Mouse (Mus musculus) midbrain, embryonic 12.5 days (tissue): ENCODE data around the gene Pld4. TPM values are rescaled to one million over a fixed set of nuclear protein-coding genes. Genes with fewer than 3 reads are reported as not detected.

Source experiments
- ATAC-seq: fragments of 200-750 bp; cut with Nextera tagmentation; 2 replicates; pipeline ENCODE4 v1.8.0; 2017; ENCODE audit warnings: low read depth, moderate TSS enrichment, moderate library complexity; ENCODE audit not compliant: low FRiP score
- H3K27ac ChIP-seq: fragments of 300-500 bp; sonication (generic); replicated peaks from 2 replicates; pipeline ENCODE4 v1.5.1; 2016; ENCODE audit warnings: mild to moderate bottlenecking
- H3K27me3 ChIP-seq: fragments of 300-500 bp; sonication (generic); 2 replicates; pipeline ENCODE4 v1.6.1; 2016; ENCODE audit warnings: mild to moderate bottlenecking
- H3K36me3 ChIP-seq: fragments of 300-500 bp; sonication (generic); 2 replicates; pipeline ENCODE4 v1.6.1; 2016
- H3K4me1 ChIP-seq: fragments of 300-500 bp; sonication (generic); 2 replicates; pipeline ENCODE4 v1.6.1; 2016
- H3K4me2 ChIP-seq: fragments of 300-500 bp; sonication (generic); replicated peaks from 2 replicates; pipeline ENCODE4 v1.6.1; 2016; ENCODE audit warnings: mild to moderate bottlenecking, moderate library complexity
- H3K4me3 ChIP-seq: fragments of 300-500 bp; sonication (generic); 2 replicates; pipeline ENCODE4 v1.5.1; 2016; ENCODE audit warnings: mild to moderate bottlenecking
- H3K9ac ChIP-seq: fragments of 300-500 bp; sonication (generic); replicated peaks from 2 replicates; pipeline ENCODE4 v1.6.1; 2016; ENCODE audit warnings: mild to moderate bottlenecking, moderate library complexity
- H3K9me3 ChIP-seq: fragments of 300-500 bp; sonication (generic); 2 replicates; pipeline ENCODE4 v1.6.1; 2016; ENCODE audit warnings: mild to moderate bottlenecking
- WGBS: fragments of 180-500 bp; shearing (Covaris S2); methylation state at CpG from one replicate; pipeline ENCODE4 v1.1.7; 2016; 5-methylcytosine and 5-hydroxymethylcytosine counted together
- polyA plus RNA-seq: library from polyadenylated mRNA; unstranded; fragments of >200 nt; fragmentation: Nextera tagmentation; extraction: Ambion mirVana; gene quantifications from 2 replicates; pipeline ENCODE4 v1.2.1, GENCODE M21; 2016

Gene Pld4
- polyA plus RNA-seq, 1 experiment from 2014 or later: 6.7 TPM

DNA sequence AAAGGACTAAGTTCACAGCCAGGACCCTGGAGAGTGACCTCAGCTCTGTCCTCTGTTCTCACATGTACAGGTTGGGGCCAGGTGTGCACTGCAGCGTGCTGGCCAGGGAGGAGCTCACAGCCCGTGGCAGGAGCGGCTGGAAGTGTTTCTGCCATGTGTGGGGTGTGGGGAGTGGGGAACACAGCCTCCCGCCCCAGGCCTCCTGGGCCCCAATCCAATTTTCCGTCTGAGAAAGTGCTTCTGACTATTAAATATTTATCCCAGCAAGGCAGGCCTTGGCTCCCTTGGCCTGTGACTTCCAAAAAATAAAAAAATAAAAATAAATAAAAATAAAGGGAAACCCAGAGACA lies 37.9 kb downstream of the Pld4 start:
- ATAC-seq: no peak
- H3K27ac ChIP-seq: no peak overlapping the region
- peaks cover 21% of the 10 kb centered on the region for H3K4me1 ChIP-seq
- no peak overlapping the region for H3K4me3 ChIP-seq
- H3K27me3 ChIP-seq: peaks cover 64% of the 10 kb centered on the region
- 52% methylated on average over 5 of the region's 5 CpGs for WGBS
- no peaks in the 10 kb centered on the region for H3K9me3 ChIP-seq
- H3K9ac ChIP-seq: no peak overlapping the region
- no peak overlapping the region for H3K4me2 ChIP-seq
- H3K36me3 ChIP-seq: no peaks in the 10 kb centered on the region

DNA sequence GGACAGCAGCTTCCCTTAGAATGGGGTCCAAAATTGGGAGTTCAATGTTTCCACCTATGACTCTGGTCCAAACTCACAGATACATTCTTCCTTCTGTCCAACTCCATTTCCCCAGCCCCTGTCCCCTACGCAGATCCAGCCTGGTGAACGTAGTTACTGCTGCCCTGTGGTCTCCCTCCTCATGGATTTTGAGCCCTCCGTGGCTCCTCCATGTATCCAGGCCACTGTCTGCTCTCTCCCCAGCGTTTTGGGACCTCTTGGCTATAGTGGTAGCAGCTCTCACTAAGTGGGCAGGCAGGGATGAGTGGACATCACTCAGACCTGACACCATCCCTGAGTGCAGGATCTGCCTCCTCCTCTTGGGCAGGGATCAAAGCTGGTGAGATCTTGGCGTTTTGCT lies 38.3 kb downstream of the Pld4 start:
- Histone ChIP-seq H3K27ac (no peak overlapping the region), H3K4me1 (peaks cover 21% of the 10 kb centered on the region), H3K9ac (no peak overlapping the region), H3K36me3 (no peaks in the 10 kb centered on the region), H3K9me3 (no peaks in the 10 kb centered on the region), H3K4me2 (no peak overlapping the region), H3K4me3 (no peak overlapping the region), H3K27me3 (peaks cover 68% of the 10 kb centered on the region)
- no peak for ATAC-seq
- WGBS: 75% methylated on average over 5 of the region's 5 CpGs

GRCm38 (mm10) chr12:112799237-112799970 lies 38.9 kb downstream of the Pld4 start:
- H3K9ac ChIP-seq: no peak overlapping the region
- no peak overlapping the region for H3K4me3 ChIP-seq
- no peaks in the 10 kb centered on the region for H3K9me3 ChIP-seq
- WGBS: 86% methylated on average over 10 of the region's 10 CpGs
- H3K36me3 ChIP-seq: no peaks in the 10 kb centered on the region
- ATAC-seq: no peak
- peaks cover 73% of the 10 kb centered on the region for H3K27me3 ChIP-seq
- peaks cover 21% of the 10 kb centered on the region for H3K4me1 ChIP-seq
- no peak overlapping the region for H3K27ac ChIP-seq
- no peak overlapping the region for H3K4me2 ChIP-seq

GRCm38 (mm10) chr12:112800476-112800875 lies 40.0 kb downstream of the Pld4 start:
- Histone ChIP-seq H3K4me3 (no peak overlapping the region), H3K4me1 (peaks cover 21% of the 10 kb centered on the region), H3K9ac (no peak overlapping the region), H3K4me2 (no peak overlapping the region), H3K36me3 (no peaks in the 10 kb centered on the region), H3K27ac (no peak overlapping the region), H3K9me3 (no peaks in the 10 kb centered on the region), H3K27me3 (peaks cover 74% of the 10 kb centered on the region)
- ATAC-seq: peak; percentile 39; the same call in 1 of the 2 replicates
- 12% methylated on average over 4 of the region's 4 CpGs for WGBS

GRCm38 (mm10) chr12:112801864-112802846 lies 41.7 kb downstream of the Pld4 start, which contains the start of gene Ahnak2:
Gene Ahnak2 (minus strand): TSS chr12:112802657.
- no peaks in the 10 kb centered on the region for H3K36me3 ChIP-seq
- H3K27me3 ChIP-seq: peaks cover 78% of the 10 kb centered on the region
- WGBS: 6% methylated on average over 54 of the region's 69 CpGs
- peak; percentile 81 for ATAC-seq
- H3K4me3 ChIP-seq: peak within 1 kb of the TSS; percentile 62
- H3K9me3 ChIP-seq: no peaks in the 10 kb centered on the region
- peak within 1 kb of the TSS; percentile 100 for H3K4me2 ChIP-seq
- peak within 1 kb of the TSS; percentile 71 for H3K9ac ChIP-seq
- H3K4me1 ChIP-seq: peaks cover 18% of the 10 kb centered on the region
- no peak within 1 kb of the TSS for H3K27ac ChIP-seq

DNA sequence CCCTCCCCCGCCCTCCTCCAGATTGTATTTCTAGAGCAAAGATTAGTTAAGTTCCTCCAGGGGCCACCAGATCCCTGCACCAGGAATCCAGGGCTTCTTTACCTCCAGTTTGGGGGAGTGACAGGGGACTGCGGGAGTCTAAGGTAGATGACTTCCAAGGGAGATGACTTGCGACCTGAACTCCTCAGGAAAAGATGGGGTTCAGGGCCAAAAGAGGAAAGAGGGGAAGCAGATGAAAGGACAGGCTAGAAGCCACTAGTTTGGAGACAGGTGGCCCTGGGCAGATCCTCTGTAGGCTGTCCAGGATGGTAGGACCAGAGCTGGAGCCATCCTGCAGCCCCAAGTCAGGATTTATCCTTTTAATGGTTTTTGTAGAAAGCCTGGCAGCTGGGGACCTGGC lies 42.5 kb downstream of the Pld4 start:
- Histone ChIP-seq H3K27me3 (peaks cover 78% of the 10 kb centered on the region), H3K4me3 (peak overlapping the region; percentile 62), H3K4me2 (peak overlapping the region; percentile 100), H3K9me3 (no peaks in the 10 kb centered on the region), H3K9ac (peak overlapping the region; percentile 71; the same call in 1 of the 2 replicates), H3K4me1 (peaks cover 20% of the 10 kb centered on the region), H3K27ac (no peak overlapping the region), H3K36me3 (no peaks in the 10 kb centered on the region)
- ATAC-seq: no peak
- 29% methylated on average over 3 of the region's 3 CpGs for WGBS

DNA sequence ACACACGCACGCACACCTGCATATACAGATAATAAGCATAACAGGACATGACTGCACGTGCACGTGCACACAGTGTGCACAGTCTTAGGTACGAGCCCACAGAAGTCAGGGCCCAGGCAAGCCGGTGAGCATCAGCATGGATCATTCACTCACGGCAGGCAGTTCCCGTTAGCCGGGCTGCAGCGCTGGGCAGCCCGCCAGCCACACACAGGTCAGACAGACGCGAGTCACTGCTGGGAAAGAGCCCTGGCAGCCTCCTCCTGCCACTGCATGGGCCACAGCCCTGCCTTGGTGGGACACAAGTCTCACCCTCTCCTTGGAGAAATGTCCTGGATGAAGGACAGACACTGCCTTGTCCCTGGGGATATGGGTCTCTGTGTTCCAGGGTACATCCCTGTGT lies 43.6 kb downstream of the Pld4 start:
- Histone ChIP-seq H3K27me3 (peaks cover 73% of the 10 kb centered on the region), H3K4me2 (no peak overlapping the region), H3K9ac (no peak overlapping the region), H3K4me1 (peaks cover 24% of the 10 kb centered on the region), H3K36me3 (no peaks in the 10 kb centered on the region), H3K27ac (no peak overlapping the region), H3K9me3 (no peaks in the 10 kb centered on the region), H3K4me3 (no peak overlapping the region)
- ATAC-seq: no peak
- WGBS: 59% methylated on average over 13 of the region's 13 CpGs

DNA sequence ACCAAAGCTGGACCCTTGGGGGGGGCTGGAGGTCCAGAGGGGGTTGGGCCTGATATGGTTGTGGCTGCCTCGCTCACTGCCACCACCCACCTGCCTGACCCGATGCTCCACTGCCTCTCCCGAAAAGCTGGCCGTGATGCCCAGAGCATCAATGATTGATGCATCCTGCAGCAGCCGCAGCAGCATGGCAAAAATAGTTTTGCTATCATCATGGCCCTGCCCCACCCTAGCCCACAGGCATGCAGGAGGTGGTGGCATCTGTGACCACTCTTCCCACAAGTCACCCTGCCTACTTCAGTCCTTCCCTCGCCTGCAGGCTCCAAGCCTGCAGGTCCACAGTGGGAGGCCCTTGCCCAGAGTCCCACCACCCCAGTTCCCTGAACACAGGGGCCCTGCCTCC lies 45.6 kb downstream of the Pld4 start:
- Histone ChIP-seq H3K9me3 (no peaks in the 10 kb centered on the region), H3K4me1 (peaks cover 35% of the 10 kb centered on the region), H3K36me3 (0 out of 2 replicates have a peak, but pooled peaks cover 1% of the 10 kb centered on the region), H3K9ac (no peak overlapping the region), H3K27me3 (peaks cover 61% of the 10 kb centered on the region), H3K27ac (no peak overlapping the region), H3K4me3 (no peak overlapping the region), H3K4me2 (no peak overlapping the region)
- no peak for ATAC-seq
- WGBS: 86% methylated on average over 6 of the region's 6 CpGs

DNA sequence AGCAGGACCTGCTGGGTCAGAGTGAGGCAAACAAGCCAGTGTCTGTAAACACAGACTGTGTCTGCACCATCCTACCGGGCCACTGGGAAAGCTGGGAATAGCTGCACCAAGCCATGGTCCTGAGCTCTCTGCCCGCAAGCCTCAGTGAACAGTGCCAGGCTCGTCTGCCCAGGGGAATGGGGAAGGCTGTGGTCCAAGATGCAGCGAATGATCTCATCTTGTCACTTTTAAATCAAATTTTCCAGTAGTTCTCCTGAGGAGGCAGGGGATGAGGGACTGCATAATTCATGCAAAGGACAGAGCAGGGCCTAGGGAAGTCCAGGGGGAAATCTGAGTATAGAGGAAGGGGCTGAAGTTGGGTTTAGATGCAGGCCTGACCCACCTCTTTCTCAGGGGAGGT lies 47.3 kb downstream of the Pld4 start:
- ATAC-seq: no peak
- Histone ChIP-seq H3K4me1 (peaks cover 21% of the 10 kb centered on the region), H3K36me3 (peaks cover 18% of the 10 kb centered on the region), H3K27me3 (peaks cover 45% of the 10 kb centered on the region), H3K4me2 (peak overlapping the region; percentile 99), H3K4me3 (no peak overlapping the region), H3K9me3 (no peaks in the 10 kb centered on the region), H3K9ac (peak overlapping the region; percentile 71; the same call in 1 of the 2 replicates), H3K27ac (no peak overlapping the region)
- WGBS: 86% methylated on average over 4 of the region's 4 CpGs

- Histone ChIP-seq H3K36me3 (peaks cover 22% of the 10 kb centered on the region), H3K4me1 (peaks cover 21% of the 10 kb centered on the region), H3K4me3 (peak overlapping the region; percentile 70), H3K27ac (peak overlapping the region; percentile 66), H3K9me3 (no peaks in the 10 kb centered on the region), H3K4me2 (peak overlapping the region; percentile 99), H3K27me3 (peaks cover 41% of the 10 kb centered on the region), H3K9ac (peak overlapping the region; percentile 71)
- ATAC-seq: peak; percentile 45
- whole genome bisulfite sequencing: 63% methylated on average over 5 of the region's 5 CpGs
Observed at GRCm38 (mm10) chr12:112808212-112808586, 47.7 kb downstream of the Pld4 start.

GRCm38 (mm10) chr12:112808587-112809364 lies 48.3 kb downstream of the Pld4 start, which contains the start of gene Clba1:
Gene Clba1 (plus strand): TSS chr12:112808937.
- Histone ChIP-seq H3K9me3 (no peaks in the 10 kb centered on the region), H3K9ac (peak within 1 kb of the TSS; percentile 71), H3K27ac (peak within 1 kb of the TSS; percentile 66), H3K4me3 (peak within 1 kb of the TSS; percentile 70), H3K4me1 (peaks cover 21% of the 10 kb centered on the region), H3K27me3 (peaks cover 35% of the 10 kb centered on the region), H3K36me3 (peaks cover 28% of the 10 kb centered on the region), H3K4me2 (peak within 1 kb of the TSS; percentile 99)
- peak; percentile 91 for ATAC-seq
- 1% methylated on average over 64 of the region's 64 CpGs for WGBS
